ENCODE assay signal across 23 mouse cellular contexts in the genomic region with DNA sequence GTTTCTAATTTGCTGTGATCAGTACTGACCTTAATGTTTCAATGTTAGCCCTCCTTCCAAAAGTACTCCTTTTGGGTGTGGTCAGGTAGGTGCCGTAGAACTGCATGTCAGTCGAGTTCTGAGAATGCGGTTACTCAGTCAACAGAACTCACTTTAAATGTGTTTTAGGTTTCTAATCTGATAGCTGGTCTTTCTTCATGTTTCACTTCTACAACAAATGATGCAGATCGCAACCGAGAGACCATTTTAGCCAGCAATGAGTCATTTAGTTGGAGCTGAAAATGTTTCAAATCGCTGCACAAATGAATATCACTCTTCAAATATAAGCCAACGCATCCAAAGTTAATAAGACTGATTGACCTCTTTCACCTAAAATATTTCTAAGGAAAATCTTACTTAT.
"Had no signal": no experiment of that assay in that cellular context is flagged by ENCODE, and none has a peak within 500 bp of the region (broad histone marks: within the 10 kb centered on the region; RNA-seq: fewer than 3 reads in every experiment).

No protein-coding gene starts in this region.

- H3K27me3 ChIP-seq: heart, embryonic 12.5 days; hindbrain, embryonic 12.5 days; kidney, embryonic 15.5 days; limb, embryonic 13.5 days; limb, embryonic 15.5 days; liver, embryonic 12.5 days had no signal

- DNase-seq: gastrocnemius, adult 2 months; gastrocnemius, postnatal 10 days; gastrocnemius, postnatal 25 days; heart, adult 18-20 months; heart, postnatal 10 days; heart, postnatal 4 days; kidney, adult 11 months; kidney, adult 2 months; kidney, adult 9 months; kidney, postnatal 10 days; kidney, postnatal 25 days; layer of hippocampus, adult 9-11 months; layer of hippocampus, postnatal 36 days; left cerebral cortex, postnatal 4 days had no signal

- H3K4me3 ChIP-seq: gastrocnemius, adult 2 months; heart, embryonic 10.5 days; heart, embryonic 12.5 days; hindbrain, embryonic 10.5 days; hindbrain, embryonic 12.5 days; kidney, embryonic 15.5 days; limb, embryonic 13.5 days; limb, embryonic 15.5 days; liver, embryonic 12.5 days had no signal

- H3K4me1 ChIP-seq: heart, embryonic 12.5 days; hindbrain, embryonic 12.5 days; limb, embryonic 13.5 days; limb, embryonic 15.5 days had no signal

- H3K9ac ChIP-seq: heart, embryonic 12.5 days; hindbrain, embryonic 12.5 days; hindbrain, embryonic 14.5 days; kidney, embryonic 15.5 days; limb, embryonic 13.5 days; limb, embryonic 15.5 days; liver, embryonic 12.5 days had no signal

- H3K36me3 ChIP-seq: heart, embryonic 10.5 days; heart, embryonic 12.5 days; hindbrain, embryonic 10.5 days; hindbrain, embryonic 12.5 days; kidney, embryonic 15.5 days; limb, embryonic 13.5 days; limb, embryonic 15.5 days had no signal

- H3K4me2 ChIP-seq: heart, embryonic 12.5 days; hindbrain, embryonic 12.5 days; hindbrain, embryonic 14.5 days; kidney, embryonic 15.5 days; limb, embryonic 13.5 days; limb, embryonic 15.5 days; liver, embryonic 12.5 days had no signal

- H3K27ac ChIP-seq: gastrocnemius, adult 2 months; heart, embryonic 10.5 days; hindbrain, embryonic 10.5 days; hindbrain, embryonic 12.5 days; hindbrain, embryonic 14.5 days; kidney, embryonic 15.5 days; limb, embryonic 13.5 days; limb, embryonic 15.5 days; liver, embryonic 12.5 days had no signal

- H3K9me3 ChIP-seq: heart, embryonic 10.5 days; heart, embryonic 12.5 days; hindbrain, embryonic 10.5 days; hindbrain, embryonic 12.5 days; kidney, embryonic 15.5 days; limb, embryonic 13.5 days; limb, embryonic 15.5 days; liver, embryonic 12.5 days had no signal
